Mouse (Mus musculus): ENCODE data around the gene Mansc4. TPM values are rescaled to one million over a fixed set of nuclear protein-coding genes. Genes with fewer than 3 reads are reported as not detected.

The Mansc4 gene
- polyA plus RNA-seq (2012; ENCODE audit: insufficient read depth, insufficient read length, missing spikeins) = not detected in 2 replicates

DNA sequence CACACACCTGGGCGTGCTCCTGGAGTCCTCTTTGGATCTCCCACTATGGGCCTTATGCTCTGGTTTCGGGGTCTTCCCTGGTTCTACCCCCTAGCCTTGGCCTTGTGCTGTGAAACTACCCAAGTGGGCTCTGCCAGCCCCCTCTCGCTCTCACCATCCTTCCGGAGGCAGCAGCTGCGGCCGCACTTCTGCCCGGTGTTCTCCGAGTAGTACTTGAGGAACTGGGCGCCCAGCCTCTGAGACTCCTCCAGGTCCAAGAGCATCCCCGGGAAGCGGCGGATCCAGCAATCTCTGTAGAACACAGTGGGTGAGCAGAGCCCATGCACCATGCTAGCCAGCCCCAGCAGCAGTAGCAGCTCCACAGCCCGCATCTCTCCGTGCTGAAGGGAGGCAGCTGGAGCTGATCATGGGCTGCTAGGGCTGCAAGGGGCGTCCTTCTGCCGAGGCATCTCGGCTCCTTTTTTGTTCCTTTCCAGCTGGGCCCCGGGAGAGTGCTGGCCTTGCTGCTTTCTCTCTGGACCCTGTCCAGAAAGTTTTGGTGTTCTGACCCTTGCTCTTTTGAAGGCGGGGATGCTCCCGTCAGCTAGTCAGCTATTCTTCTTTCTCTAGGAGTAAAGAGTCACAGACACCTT is at the start of gene Mansc4:
Gene Mansc4, minus strand, starts transcription at position 439 of the 632 bp plus-strand sequence.
- no peak within 1 kb of the TSS for H3K4me3 ChIP-seq (ENCODE audit: insufficient read depth, low read length)
- no peak for TF ChIP-seq CTCF (IDR thresholded peaks at IDR 0.05; ENCODE audit: low read depth, low read length)
- no peak for TF ChIP-seq POLR2A (IDR thresholded peaks at IDR 0.05; ENCODE audit: borderline replicate concordance, low read depth, low read length)
- no peak within 1 kb of the TSS for H3K27ac ChIP-seq (ENCODE audit: insufficient read depth, low read depth, low read length)
- 0 out of 2 replicates have a peak, but pooled peaks cover 2% of the 10 kb centered on the region for H3K4me1 ChIP-seq (ENCODE audit: control insufficient read depth, insufficient read depth, low read length)

DNA sequence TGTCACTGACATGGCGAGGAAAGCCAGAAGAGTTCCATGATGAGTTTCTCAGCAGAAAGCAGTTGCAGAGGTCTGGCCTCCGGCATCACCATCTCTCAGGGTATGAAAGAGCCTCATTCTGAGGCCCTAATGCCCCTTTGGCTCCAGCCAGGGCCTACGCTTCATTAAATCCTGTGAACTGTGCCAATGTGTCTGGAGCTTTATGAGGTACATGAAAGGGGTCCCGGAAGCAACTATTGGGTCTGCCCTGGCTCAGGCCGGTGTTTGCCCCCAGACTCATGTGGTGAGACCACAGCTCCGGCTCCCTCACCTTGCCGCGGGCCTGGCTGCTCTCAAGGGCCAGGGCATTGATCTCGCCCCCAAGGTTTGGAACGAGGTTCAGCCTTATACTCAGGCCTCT is 40.4 kb upstream of the Mansc4 start:
- Histone ChIP-seq H3K4me3 (ENCODE audit: insufficient read depth, low read length) (no peak overlapping the region), H3K27ac (ENCODE audit: insufficient read depth, low read depth, low read length) (no peak overlapping the region), H3K4me1 (ENCODE audit: control insufficient read depth, insufficient read depth, low read length) (no peaks in the 10 kb centered on the region)
- TF ChIP-seq CTCF (IDR thresholded peaks at IDR 0.05; ENCODE audit: low read depth, low read length) (no peak), POLR2A (IDR thresholded peaks at IDR 0.05; ENCODE audit: borderline replicate concordance, low read depth, low read length) (no peak)

DNA sequence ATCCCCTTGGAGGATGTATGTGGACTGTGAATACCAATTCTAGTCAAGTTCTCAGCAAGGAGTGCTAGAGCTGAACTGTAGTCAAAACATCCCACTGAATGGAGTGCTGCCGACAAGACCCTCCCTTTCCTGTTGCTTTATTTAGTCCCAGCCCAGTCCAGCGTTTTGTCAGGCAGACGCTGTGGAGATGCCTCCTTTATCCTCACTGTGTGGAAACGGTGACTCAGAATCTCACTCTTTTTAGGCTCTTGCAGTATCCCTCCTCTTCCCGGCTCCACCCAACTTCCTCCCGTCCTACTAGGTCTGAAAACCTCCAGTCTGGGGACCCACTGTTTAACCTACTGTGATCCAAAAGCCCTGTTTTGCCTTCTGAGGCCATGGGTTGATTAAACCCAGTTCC is 34.5 kb upstream of the Mansc4 start:
- H3K4me1 ChIP-seq (ENCODE audit: control insufficient read depth, insufficient read depth, low read length) = no peaks in the 10 kb centered on the region; the same call in 1 of the 2 replicates
- no peak overlapping the region for H3K4me3 ChIP-seq (ENCODE audit: insufficient read depth, low read length)
- H3K27ac ChIP-seq (ENCODE audit: insufficient read depth, low read depth, low read length) = no peak overlapping the region
- TF ChIP-seq CTCF (IDR thresholded peaks at IDR 0.05; ENCODE audit: low read depth, low read length) (no peak), POLR2A (IDR thresholded peaks at IDR 0.05; ENCODE audit: borderline replicate concordance, low read depth, low read length) (no peak)

DNA sequence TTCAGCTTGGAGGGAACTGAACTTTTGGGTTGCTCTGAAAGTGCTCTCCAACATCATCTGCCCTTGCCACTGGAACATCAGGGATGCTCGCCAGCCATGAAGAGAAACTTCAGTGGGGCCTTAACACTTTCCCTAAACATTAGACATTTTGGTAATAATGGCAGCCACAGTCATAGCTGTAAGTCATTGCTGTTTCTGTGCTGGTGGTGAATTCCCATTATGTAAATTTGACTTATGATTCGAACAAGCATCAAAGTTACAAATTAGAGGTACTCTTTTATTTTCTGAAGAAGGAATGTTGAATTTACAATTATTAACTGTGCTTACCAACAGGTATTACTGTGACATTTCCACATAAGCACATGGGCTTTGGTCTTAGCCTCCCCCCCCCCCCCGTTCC is 31.4 kb upstream of the Mansc4 start:
- H3K4me3 ChIP-seq (ENCODE audit: insufficient read depth, low read length) = no peak overlapping the region
- no peak overlapping the region for H3K27ac ChIP-seq (ENCODE audit: insufficient read depth, low read depth, low read length)
- no peak for TF ChIP-seq CTCF (IDR thresholded peaks at IDR 0.05; ENCODE audit: low read depth, low read length)
- no peaks in the 10 kb centered on the region; the same call in 1 of the 2 replicates for H3K4me1 ChIP-seq (ENCODE audit: control insufficient read depth, insufficient read depth, low read length)

DNA sequence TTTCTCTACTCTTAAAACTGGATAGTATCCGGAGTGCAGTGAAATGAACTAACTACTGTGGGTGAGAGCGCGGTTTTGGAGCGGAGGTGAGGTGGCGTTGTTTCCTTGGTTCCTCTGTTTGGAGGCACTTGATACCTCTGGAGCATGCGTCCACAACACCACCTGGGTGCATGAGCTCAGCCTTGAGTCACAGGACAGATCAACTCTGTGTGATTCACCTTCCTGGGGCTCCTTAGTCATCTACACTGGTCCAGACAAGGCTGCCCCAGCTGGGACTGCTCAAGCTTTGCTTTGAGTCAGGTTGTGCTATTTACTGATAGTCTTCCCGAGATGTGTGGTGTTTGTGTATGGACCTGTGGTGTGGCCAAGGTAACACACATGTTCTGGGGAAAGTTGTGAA is 30.9 kb upstream of the Mansc4 start:
- H3K4me3 ChIP-seq (ENCODE audit: insufficient read depth, low read length) = no peak overlapping the region
- no peak overlapping the region for H3K27ac ChIP-seq (ENCODE audit: insufficient read depth, low read depth, low read length)
- no peaks in the 10 kb centered on the region; the same call in 1 of the 2 replicates for H3K4me1 ChIP-seq (ENCODE audit: control insufficient read depth, insufficient read depth, low read length)
- TF ChIP-seq POLR2A (IDR thresholded peaks at IDR 0.05; ENCODE audit: borderline replicate concordance, low read depth, low read length) (no peak), CTCF (IDR thresholded peaks at IDR 0.05; ENCODE audit: low read depth, low read length) (no peak)

DNA sequence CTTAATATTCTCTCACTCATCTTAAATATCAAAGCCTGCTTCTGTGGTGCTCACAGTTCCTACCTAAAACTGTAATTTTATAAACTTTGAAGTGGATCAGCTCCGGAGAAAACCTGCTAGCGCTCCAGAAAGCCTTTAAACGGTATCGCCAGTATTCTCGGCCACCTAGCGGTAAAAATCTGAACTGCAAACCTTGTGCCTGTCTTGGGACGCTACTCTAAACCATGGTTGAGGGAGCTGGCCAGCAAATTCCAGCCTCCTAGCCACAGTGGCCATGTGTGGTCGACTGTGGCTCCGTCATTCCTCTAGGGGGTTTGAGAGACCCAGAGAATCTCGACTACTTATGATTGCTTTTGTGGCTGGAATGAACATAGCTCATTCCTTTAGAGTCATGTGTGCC is 29.7 kb upstream of the Mansc4 start:
- TF ChIP-seq POLR2A (IDR thresholded peaks at IDR 0.05; ENCODE audit: borderline replicate concordance, low read depth, low read length) (no peak), CTCF (IDR thresholded peaks at IDR 0.05; ENCODE audit: low read depth, low read length) (peak; percentile 52; the same call in 1 of the 2 replicates)
- Histone ChIP-seq H3K4me3 (ENCODE audit: insufficient read depth, low read length) (no peak overlapping the region), H3K27ac (ENCODE audit: insufficient read depth, low read depth, low read length) (no peak overlapping the region), H3K4me1 (ENCODE audit: control insufficient read depth, insufficient read depth, low read length) (no peaks in the 10 kb centered on the region; the same call in 1 of the 2 replicates)

DNA sequence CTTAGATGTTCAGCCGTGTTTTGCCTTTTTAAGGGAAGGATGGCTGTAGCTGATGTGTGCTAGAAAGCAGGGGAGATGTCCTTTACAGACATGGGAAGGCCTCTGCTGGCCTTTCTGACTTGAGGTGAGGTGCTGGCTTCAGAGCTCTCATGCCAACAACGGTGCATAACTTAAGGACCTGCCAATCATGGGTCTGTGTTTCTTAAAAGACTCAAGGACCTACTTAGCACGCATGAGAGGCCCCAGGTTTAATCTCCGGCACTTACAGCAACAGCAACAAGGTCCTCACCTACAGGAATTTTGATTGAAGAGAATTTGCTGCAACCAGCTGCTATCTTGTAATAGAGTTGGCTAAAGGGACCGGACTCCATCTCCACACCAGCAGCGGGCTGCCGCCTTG is 22.5 kb upstream of the Mansc4 start:
- H3K4me3 ChIP-seq (ENCODE audit: insufficient read depth, low read length) = no peak overlapping the region
- no peak for TF ChIP-seq CTCF (IDR thresholded peaks at IDR 0.05; ENCODE audit: low read depth, low read length)
- no peak for TF ChIP-seq POLR2A (IDR thresholded peaks at IDR 0.05; ENCODE audit: borderline replicate concordance, low read depth, low read length)
- H3K27ac ChIP-seq (ENCODE audit: insufficient read depth, low read depth, low read length) = no peak overlapping the region
- H3K4me1 ChIP-seq (ENCODE audit: control insufficient read depth, insufficient read depth, low read length) = no peaks in the 10 kb centered on the region

DNA sequence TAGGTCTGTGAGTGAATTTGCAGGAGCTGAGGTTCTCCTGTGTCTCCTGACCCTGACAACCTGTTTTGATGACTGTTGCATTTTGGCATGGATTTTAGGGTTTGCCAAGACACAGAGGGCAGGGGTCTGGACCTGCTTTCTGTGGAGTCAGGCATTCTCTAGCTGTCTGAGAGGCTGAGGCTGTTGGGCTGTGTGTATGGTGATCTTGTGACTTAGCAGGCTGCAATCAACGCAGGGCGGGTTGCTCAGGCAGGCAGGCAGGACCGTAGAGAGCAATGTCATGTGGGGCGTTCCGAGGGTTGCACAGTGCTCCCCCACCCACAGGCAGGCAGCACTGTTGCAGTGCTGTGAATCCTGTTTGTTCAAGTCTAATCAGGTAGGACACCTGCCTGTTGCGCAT is 19.9 kb upstream of the Mansc4 start:
- Histone ChIP-seq H3K4me3 (ENCODE audit: insufficient read depth, low read length) (no peak overlapping the region), H3K4me1 (ENCODE audit: control insufficient read depth, insufficient read depth, low read length) (no peaks in the 10 kb centered on the region), H3K27ac (ENCODE audit: insufficient read depth, low read depth, low read length) (no peak overlapping the region)
- TF ChIP-seq CTCF (IDR thresholded peaks at IDR 0.05; ENCODE audit: low read depth, low read length) (no peak), POLR2A (IDR thresholded peaks at IDR 0.05; ENCODE audit: borderline replicate concordance, low read depth, low read length) (no peak)

DNA sequence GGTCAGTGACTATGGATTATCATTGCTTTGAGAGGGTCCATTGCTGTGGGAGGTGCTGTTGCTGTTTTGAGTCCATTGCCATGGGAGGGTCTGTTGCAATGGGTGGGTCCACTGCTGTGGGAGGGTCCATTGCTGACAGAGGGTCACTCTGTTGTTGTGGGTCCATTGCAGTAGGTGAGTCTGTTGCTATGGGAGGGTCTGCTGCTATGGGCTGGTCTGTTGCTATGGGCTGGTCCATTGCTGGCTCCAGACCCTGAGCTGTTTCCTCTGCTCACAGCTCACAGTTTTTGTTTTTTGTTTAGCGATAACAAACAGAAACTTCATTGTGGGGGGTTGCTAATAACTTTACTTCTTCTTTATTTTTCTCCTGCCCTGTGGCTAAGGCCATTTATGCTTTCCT is 18.7 kb upstream of the Mansc4 start:
- Histone ChIP-seq H3K4me3 (ENCODE audit: insufficient read depth, low read length) (no peak overlapping the region), H3K27ac (ENCODE audit: insufficient read depth, low read depth, low read length) (no peak overlapping the region), H3K4me1 (ENCODE audit: control insufficient read depth, insufficient read depth, low read length) (no peaks in the 10 kb centered on the region)
- no peak for TF ChIP-seq POLR2A (IDR thresholded peaks at IDR 0.05; ENCODE audit: borderline replicate concordance, low read depth, low read length)
- TF ChIP-seq CTCF (IDR thresholded peaks at IDR 0.05; ENCODE audit: low read depth, low read length) = no peak

DNA sequence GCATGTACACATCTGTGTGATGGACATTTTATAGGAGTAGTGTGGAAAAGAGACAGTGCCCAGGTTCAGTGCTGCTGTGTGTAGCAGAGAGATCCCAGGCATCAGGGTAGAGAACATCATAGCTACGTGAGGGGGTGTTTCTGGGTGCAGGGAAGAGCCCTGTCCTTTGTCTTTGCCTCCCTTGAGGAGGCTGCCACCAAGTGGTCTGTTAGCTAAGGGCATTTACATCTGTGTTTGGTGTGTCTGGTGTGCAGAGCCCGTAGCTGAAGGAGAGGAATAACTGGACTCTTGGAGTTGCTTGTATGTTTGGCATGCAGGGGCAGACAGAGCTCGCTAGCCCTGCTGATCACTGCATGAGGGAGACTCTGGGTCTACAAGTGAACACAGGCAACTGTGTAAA is 15.5 kb upstream of the Mansc4 start:
- Histone ChIP-seq H3K27ac (ENCODE audit: insufficient read depth, low read depth, low read length) (no peak overlapping the region), H3K4me1 (ENCODE audit: control insufficient read depth, insufficient read depth, low read length) (peaks cover 10% of the 10 kb centered on the region), H3K4me3 (ENCODE audit: insufficient read depth, low read length) (no peak overlapping the region)
- TF ChIP-seq CTCF (IDR thresholded peaks at IDR 0.05; ENCODE audit: low read depth, low read length) = no peak
- no peak for TF ChIP-seq POLR2A (IDR thresholded peaks at IDR 0.05; ENCODE audit: borderline replicate concordance, low read depth, low read length)
